Mouse (Mus musculus) stomach, postnatal 0 days (tissue): ENCODE measurements around the gene Ugt1a6a. TPM values are rescaled to one million over a fixed set of nuclear protein-coding genes. Genes with fewer than 3 reads are reported as not detected.
A peak's percentile ranks its signal among the peaks of the same experiment; 100 is the strongest.

Source experiments
- ATAC-seq: fragments of 200-750 bp; cut with Nextera tagmentation; 2 replicates; pipeline ENCODE4 v1.8.0; 2017; ENCODE audit not compliant: low FRiP score, low TSS enrichment
- DNase-seq: peaks from one replicate; pipeline ENCODE4 v3.0.0-alpha.2; 2016; ENCODE audit warnings: low spot score
- H3K27ac ChIP-seq: fragments of 300-500 bp; sonication (generic); replicated peaks from 2 replicates; pipeline ENCODE4 v1.5.1; 2014; ENCODE audit warnings: mild to moderate bottlenecking, control low read depth
- H3K27me3 ChIP-seq: fragments of 300-500 bp; sonication (generic); 2 replicates; pipeline ENCODE4 v1.6.1; 2014; ENCODE audit warnings: low read length; ENCODE audit not compliant: control insufficient read depth, insufficient read depth
- H3K36me3 ChIP-seq: fragments of 300-500 bp; sonication (generic); 2 replicates; pipeline ENCODE4 v1.6.1; 2014; ENCODE audit warnings: low read length, mixed read lengths; ENCODE audit not compliant: control insufficient read depth, insufficient read depth
- H3K4me1 ChIP-seq: fragments of 300-500 bp; sonication (generic); replicated peaks from 2 replicates; pipeline ENCODE4 v1.6.1; 2014; ENCODE audit warnings: antibody characterized with exemption; ENCODE audit not compliant: control insufficient read depth, insufficient read depth
- H3K4me2 ChIP-seq: fragments of 300-500 bp; sonication (generic); replicated peaks from 2 replicates; pipeline ENCODE4 v1.6.1; 2014; ENCODE audit warnings: low read depth, mild to moderate bottlenecking, control low read depth, moderate library complexity
- H3K4me3 ChIP-seq: fragments of 300-500 bp; sonication (generic); 2 replicates; pipeline ENCODE4 v1.5.1; 2014; ENCODE audit warnings: low read depth, low read length, control low read depth
- H3K9ac ChIP-seq: fragments of 300-500 bp; sonication (generic); 2 replicates; pipeline ENCODE4 v1.6.1; 2014; ENCODE audit warnings: mild to moderate bottlenecking, low read length, control low read depth, mixed read lengths
- H3K9me3 ChIP-seq: fragments of 300-500 bp; sonication (generic); 2 replicates; pipeline ENCODE4 v1.6.1; 2016; ENCODE audit warnings: low read length; ENCODE audit not compliant: control insufficient read depth
- CTCF ChIP-seq: IDR thresholded peaks from 2 replicates; pipeline ENCODE4 v1.5.1; 2016; ENCODE audit warnings: antibody characterized with exemption, low read depth, mild to moderate bottlenecking, moderate library complexity
- EP300 ChIP-seq: optimal IDR thresholded peaks from 2 replicates; pipeline ENCODE3; 2016; ENCODE audit warnings: antibody characterized with exemption
- WGBS: fragments of 180-500 bp; shearing (Covaris S2); extraction: QIAGEN DNeasy Blood & Tissue Kit; methylation state at CpG from one replicate; pipeline ENCODE4 v1.1.7; 2014; 5-methylcytosine and 5-hydroxymethylcytosine counted together
- polyA plus RNA-seq: library from polyadenylated mRNA; unstranded; fragments of >200 nt; fragmentation: Nextera tagmentation; extraction: Ambion mirVana; gene quantifications from 2 replicates; pipeline ENCODE4 v1.2.1, GENCODE M21; 2015

The Ugt1a6a gene
- polyA plus RNA-seq, 1 experiment from 2014 or later = 56.5 TPM

DNA sequence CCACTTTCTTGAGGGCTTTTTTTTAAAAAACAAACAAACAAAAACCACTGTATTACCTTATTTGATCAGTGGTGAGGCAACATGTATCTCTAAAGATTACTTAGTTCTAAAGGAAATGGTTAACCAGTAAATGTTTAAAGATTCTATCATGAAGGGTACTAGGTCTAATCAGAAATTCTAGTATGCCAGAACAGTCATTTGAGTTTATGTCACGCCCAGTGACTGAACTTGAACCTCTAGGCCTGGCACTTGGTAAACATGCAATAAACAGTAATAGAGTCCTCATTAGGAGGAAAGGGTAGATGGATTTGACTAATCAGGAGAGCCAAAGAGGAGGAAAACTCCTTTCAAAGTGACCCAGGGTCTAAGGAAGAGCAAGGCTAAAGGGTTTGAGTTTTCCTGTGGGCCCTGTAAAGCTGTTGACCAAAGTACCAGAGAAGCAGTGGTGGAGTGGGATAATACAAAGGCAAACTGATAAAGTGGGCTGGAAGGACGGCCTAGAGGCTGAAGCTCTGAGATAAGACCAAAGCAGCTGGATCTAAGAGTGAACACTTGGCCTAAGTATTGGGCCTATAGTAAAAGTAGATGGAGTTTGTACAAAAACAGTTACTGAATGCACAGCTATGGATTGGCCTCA, 72.4 kb downstream of the Ugt1a6a start:
- Histone ChIP-seq H3K4me3 (no peak overlapping the region), H3K4me2 (no peak overlapping the region), H3K9ac (no peak overlapping the region), H3K4me1 (no peaks in the 10 kb centered on the region), H3K27ac (no peak overlapping the region), H3K27me3 (no peaks in the 10 kb centered on the region), H3K9me3 (peaks cover 7% of the 10 kb centered on the region), H3K36me3 (no peaks in the 10 kb centered on the region)
- TF ChIP-seq EP300 (no peak), CTCF (no peak)
- 69% methylated on average over 2 of the region's 2 CpGs for WGBS
- DNase-seq = no peak
- 0 out of 2 replicates have a peak, but pooled peaks have one; percentile 32 for ATAC-seq

- no peak within 1 kb of the TSS for H3K4me3 ChIP-seq
Measured at GRCm38 (mm10) chr1:88211812-88212211, 77.2 kb downstream of the Ugt1a6a start, which contains the start of gene Ugt1a1. TSS of gene Ugt1a1 (plus strand) at chr1:88211959.

GRCm38 (mm10) chr1:88212341-88213045, 77.9 kb downstream of the Ugt1a6a start:
- H3K9me3 ChIP-seq = peaks cover 30% of the 10 kb centered on the region
- DNase-seq (no peak), ATAC-seq (0 out of 2 replicates have a peak, but pooled peaks have one; percentile 3)
- no peak overlapping the region for H3K27ac ChIP-seq
- no peak overlapping the region for H3K4me3 ChIP-seq
- H3K4me2 ChIP-seq = no peak overlapping the region
- H3K27me3 ChIP-seq = no peaks in the 10 kb centered on the region
- no peak overlapping the region for H3K9ac ChIP-seq
- TF ChIP-seq EP300 (no peak), CTCF (no peak)
- no peaks in the 10 kb centered on the region for H3K4me1 ChIP-seq
- H3K36me3 ChIP-seq = no peaks in the 10 kb centered on the region
- WGBS = 58% methylated on average over 8 of the region's 8 CpGs

More at GRCm38 (mm10) chr1:88211812-88212211, 77.2 kb downstream of the Ugt1a6a start, which contains the start of gene Ugt1a1:
- Histone ChIP-seq H3K27me3 (no peaks in the 10 kb centered on the region), H3K9ac (no peak within 1 kb of the TSS), H3K36me3 (no peaks in the 10 kb centered on the region), H3K9me3 (peaks cover 24% of the 10 kb centered on the region), H3K27ac (no peak within 1 kb of the TSS; the same call in 1 of the 2 replicates), H3K4me2 (no peak within 1 kb of the TSS), H3K4me1 (no peaks in the 10 kb centered on the region)
- DNase-seq (peak; percentile 62), ATAC-seq (peak; percentile 65)
- no peak for TF ChIP-seq CTCF
- no peak for TF ChIP-seq EP300
- WGBS = 66% methylated on average over 8 of the region's 8 CpGs

GRCm38 (mm10) chr1:88213061-88213460, 78.5 kb downstream of the Ugt1a6a start:
- H3K4me1 ChIP-seq = no peaks in the 10 kb centered on the region
- no peak for TF ChIP-seq EP300
- TF ChIP-seq CTCF = no peak
- ATAC-seq (no peak), DNase-seq (no peak)
- H3K4me2 ChIP-seq = no peak overlapping the region
- no peak overlapping the region for H3K9ac ChIP-seq
- 69% methylated on average over 1 of the region's 1 CpGs for WGBS
- H3K9me3 ChIP-seq = peaks cover 30% of the 10 kb centered on the region
- no peaks in the 10 kb centered on the region for H3K27me3 ChIP-seq
- H3K36me3 ChIP-seq = no peaks in the 10 kb centered on the region
- H3K27ac ChIP-seq = no peak overlapping the region
- H3K4me3 ChIP-seq = no peak overlapping the region

- no peak overlapping the region for H3K9ac ChIP-seq
- no peak overlapping the region for H3K4me2 ChIP-seq
- no peaks in the 10 kb centered on the region for H3K36me3 ChIP-seq
- H3K9me3 ChIP-seq = peaks cover 30% of the 10 kb centered on the region
- ATAC-seq (peak; percentile 13; the same call in 1 of the 2 replicates), DNase-seq (peak; percentile 42)
- TF ChIP-seq CTCF (no peak), EP300 (no peak)
- 78% methylated on average over 2 of the region's 2 CpGs for WGBS
- H3K27ac ChIP-seq = no peak overlapping the region
- no peak overlapping the region for H3K4me3 ChIP-seq
- no peaks in the 10 kb centered on the region for H3K27me3 ChIP-seq
- H3K4me1 ChIP-seq = no peaks in the 10 kb centered on the region
Measured at GRCm38 (mm10) chr1:88213766-88214461, 79.3 kb downstream of the Ugt1a6a start.
